Mouse (Mus musculus) layer of hippocampus, adult 2 months (tissue): ENCODE measurements around the gene As3mt. TPM values are rescaled to one million over a fixed set of nuclear protein-coding genes. Genes with fewer than 3 reads are reported as not detected.

Experiments
- DNase-seq, 2 experiments: peaks; one replicate each; pipeline ENCODE4 v3.0.0; 2022; ENCODE audit warnings: low spot score in 2 of 2
- H3K27ac ChIP-seq: fragments of 200-600 bp; 2 replicates; pipeline ENCODE4 v1.8.1; 2022
- H3K4me3 ChIP-seq: fragments of 200-600 bp; 2 replicates; pipeline ENCODE4 v1.8.1; 2022; ENCODE audit warnings: mild to moderate bottlenecking
- CTCF ChIP-seq: fragments of 200-600 bp; conservative IDR thresholded peaks from 2 replicates; pipeline ENCODE4 v1.8.1; 2022; ENCODE audit warnings: antibody characterized with exemption, mild to moderate bottlenecking, moderate library complexity
- long read RNA-seq, 2 experiments: library from polyadenylated mRNA; stranded (forward); transcript quantifications; one replicate each; pipeline ENCODE4 v2.0.0; 2021; ENCODE audit warnings: borderline mapping rate in 2 of 2
- total RNA-seq, 2 experiments: library from RNA; stranded (reverse); gene quantifications; 2 replicates each; pipeline ENCODE4 v1.2.3; 2021

As3mt gene
- 10 to 100 TPM; 23.1 to 25.2 TPM for total RNA-seq
- long read RNA-seq, experiment 1, transcript As3mt-201 (11 exons, 1,736 nt) = major isoform, 6 of 12 reads
- long read RNA-seq, experiment 1, partial matches to known transcripts = 2 of 12 reads
- long read RNA-seq, experiment 1, other reads (novel, unspliced or antisense) = 4 of 12 reads
- long read RNA-seq, experiment 2, transcript As3mt-201 (11 exons, 1,736 nt) = major isoform, 12 of 23 reads
- long read RNA-seq, experiment 2, partial matches to known transcripts = 5 of 23 reads
- long read RNA-seq, experiment 2, other reads (novel, unspliced or antisense) = 6 of 23 reads

DNA sequence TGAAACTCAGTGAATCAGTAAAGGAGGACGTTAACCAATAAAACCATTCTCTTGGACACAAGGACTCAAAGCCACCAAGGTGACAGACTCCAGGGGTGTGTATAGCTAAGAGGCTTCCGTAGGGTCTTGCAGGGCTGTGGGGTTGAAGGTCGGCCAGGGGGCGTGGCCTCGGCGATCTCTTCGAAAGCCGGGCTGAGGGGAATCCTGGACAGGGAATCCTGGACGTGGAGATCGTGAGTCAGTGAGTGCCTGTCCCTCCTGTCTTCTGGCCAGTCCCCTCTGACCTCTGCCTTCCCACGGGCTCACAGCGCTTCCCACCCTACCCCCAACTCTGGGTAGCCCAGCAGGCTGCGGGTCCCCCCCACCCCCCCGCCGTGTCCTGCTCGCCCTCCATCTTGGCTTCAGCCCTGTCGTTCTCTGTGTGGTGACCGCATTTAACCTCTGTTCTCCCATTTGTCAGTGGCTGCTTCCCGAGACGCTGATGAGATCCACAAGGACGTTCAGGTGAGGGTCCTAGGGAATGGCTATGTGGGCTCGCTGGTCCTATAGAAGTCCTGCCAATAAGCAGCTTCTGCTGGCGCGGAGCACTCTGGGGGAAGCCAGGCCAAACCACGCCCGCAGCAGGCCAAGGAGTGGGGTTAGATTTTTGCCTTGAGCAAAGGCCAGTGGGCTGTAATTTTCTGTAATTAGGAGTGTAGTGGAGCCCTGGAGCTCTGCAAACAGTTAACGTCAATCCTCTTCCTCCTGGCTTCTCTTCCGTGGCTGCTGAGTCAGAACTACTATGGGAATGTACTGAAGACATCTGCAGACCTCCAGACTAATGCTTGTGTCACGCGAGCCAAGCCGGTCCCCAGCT, at the start of gene As3mt:
Gene As3mt, plus strand, starts transcription at position 163 of the 856 bp plus-strand sequence.
- DNase-seq = peak in 1 of 2 experiments; percentile 46
- TF ChIP-seq CTCF = no peak
- Histone ChIP-seq H3K27ac (peak within 1 kb of the TSS; percentile 79), H3K4me3 (peak within 1 kb of the TSS; percentile 60)

DNA sequence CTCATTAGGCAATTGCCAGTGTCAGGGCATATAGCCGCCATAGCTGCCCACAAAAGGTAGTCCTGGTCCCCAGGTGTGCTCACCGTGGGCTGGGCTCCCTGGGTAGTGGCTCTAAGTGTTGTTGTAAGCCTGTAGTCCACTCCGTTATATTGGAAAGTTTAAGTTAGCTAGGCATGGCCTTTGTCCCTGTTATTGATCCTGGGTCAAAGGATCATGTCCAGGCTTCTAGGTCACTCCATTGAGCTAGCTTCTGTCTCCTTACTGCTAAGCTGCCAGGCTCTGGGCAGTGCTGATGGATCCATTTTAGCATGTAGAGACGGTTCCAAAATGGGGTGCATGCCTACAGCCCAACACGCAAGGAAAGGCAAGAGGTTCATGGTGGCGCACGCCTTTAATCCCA, 48.9 kb upstream of the As3mt start:
- DNase-seq = no peak
- Histone ChIP-seq H3K27ac (no peak overlapping the region), H3K4me3 (no peak overlapping the region)
- no peak for TF ChIP-seq CTCF

DNA sequence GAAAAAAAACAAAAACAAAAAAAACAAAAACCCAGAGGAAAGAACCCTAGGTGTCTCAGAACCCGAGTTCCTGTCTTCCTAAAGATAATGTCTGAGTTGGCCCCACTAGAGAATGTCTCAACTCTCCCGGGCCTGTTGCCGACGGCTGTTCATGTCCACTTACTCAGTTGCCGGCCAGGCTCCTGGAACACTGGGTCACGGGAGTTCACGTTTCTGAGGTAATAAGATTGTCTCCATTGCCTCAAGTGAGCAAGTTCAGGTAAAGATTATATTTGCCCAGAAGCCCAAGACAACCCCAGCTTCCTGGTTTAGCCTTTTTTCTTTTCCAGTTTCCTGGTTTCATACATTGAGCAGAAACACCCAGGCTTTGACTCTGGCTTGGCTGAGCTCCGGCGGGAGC, 48.4 kb upstream of the As3mt start:
- DNase-seq = no peak
- no peak for TF ChIP-seq CTCF
- Histone ChIP-seq H3K4me3 (no peak overlapping the region), H3K27ac (no peak overlapping the region)

DNA sequence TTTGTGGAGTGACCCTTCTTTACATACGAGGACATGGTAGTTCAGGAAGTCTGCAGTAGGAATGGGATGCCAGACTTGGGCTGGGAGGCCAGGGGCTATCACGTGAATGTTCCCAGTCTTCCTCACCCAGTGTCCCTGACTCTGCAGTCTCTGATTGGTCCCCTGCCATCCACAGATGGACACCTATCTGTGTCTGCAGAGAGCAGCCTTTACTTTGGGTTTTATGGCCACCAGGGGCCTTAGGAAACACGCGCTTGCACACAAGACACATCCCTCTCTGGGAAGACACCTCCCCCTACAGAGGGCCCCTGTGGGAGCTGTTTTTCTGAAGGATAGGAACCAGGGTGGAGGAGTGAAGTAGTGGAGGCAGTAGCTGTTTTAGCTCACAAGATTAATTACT, 45.7 kb upstream of the As3mt start:
- Histone ChIP-seq H3K27ac (no peak overlapping the region), H3K4me3 (no peak overlapping the region)
- TF ChIP-seq CTCF = no peak
- no peak for DNase-seq

DNA sequence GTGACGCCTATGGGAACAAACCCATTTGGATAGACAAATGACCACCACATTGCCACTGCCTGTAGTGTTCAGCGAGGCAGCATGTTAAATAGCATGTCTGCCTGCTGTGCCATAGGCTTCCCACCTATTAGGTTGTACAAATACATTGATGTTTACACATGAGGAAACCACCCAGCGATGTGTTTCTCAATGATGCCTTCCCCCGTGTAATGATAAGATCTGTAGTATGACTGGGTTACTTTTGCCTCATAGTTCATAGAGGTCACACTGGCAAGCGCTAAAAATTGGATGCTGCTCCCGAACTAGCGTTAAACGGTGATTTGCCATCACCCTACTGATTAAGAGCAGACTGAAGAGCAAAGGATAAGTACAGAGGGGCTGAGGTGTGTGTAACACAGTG, 45.0 kb upstream of the As3mt start:
- no peak for TF ChIP-seq CTCF
- H3K27ac ChIP-seq = no peak overlapping the region
- DNase-seq = no peak
- no peak overlapping the region for H3K4me3 ChIP-seq

DNA sequence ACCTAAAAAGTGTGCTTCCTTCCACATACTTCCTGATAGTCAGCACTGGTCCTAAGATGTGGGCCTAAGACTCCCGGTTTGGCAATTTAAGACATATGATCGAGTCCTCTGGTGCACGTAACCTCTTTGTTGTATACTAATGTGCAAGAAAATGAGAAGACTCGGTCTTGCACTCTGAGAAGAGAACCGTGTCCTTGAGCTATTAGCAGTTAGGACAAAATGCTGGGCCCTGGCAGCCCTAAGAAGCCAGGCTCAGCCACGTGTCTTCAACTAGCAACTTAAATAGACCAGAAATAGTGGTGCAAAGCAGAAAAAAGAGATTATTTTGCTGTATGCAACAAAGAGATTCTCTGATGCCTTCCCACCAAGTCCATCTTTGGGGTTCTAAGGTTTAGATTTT, 44.5 kb upstream of the As3mt start:
- no peak for DNase-seq
- no peak overlapping the region for H3K4me3 ChIP-seq
- no peak overlapping the region for H3K27ac ChIP-seq
- no peak for TF ChIP-seq CTCF

DNA sequence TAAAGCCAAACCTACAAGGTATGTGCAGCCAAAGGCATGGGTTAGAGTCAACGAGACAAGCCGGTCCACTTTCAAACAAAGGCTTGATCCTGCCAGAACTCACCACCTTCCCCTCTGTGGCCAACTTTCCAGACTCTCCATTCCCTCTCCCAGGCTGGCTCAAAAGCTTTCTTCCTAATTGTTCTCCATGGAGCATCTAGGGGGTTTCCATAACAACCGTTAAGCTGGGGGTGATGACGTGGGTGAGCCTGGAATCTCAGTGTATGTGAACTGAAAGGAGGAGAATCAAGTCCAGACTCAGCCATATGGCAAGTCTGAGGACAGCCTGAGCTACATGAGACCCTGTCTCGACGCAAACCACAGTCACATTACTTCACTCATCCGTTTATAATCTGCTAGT, 41.8 kb upstream of the As3mt start:
- TF ChIP-seq CTCF = no peak
- Histone ChIP-seq H3K27ac (no peak overlapping the region), H3K4me3 (no peak overlapping the region)
- DNase-seq = peak; percentile 14 to 51

DNA sequence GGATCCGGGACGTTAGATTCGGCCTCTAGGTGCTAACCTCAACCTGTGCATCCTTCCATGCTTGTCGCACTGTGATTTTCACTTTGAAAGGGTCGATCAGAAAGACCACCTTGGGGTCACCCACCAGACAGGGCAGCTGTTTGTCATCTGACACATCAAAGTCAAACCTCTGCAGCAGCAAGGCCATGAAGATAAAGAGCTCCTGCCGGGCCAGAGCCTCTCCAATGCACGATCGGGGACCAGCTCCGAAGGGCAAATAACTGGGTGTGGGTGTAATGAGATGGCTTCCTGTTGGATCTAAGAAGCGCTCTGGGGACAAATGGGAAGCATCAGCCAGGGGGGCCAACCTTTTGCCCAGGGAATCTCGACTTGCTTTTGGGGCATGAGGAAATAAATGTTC, 40.0 kb upstream of the As3mt start:
- Histone ChIP-seq H3K27ac (no peak overlapping the region), H3K4me3 (no peak overlapping the region)
- no peak for DNase-seq
- no peak for TF ChIP-seq CTCF

DNA sequence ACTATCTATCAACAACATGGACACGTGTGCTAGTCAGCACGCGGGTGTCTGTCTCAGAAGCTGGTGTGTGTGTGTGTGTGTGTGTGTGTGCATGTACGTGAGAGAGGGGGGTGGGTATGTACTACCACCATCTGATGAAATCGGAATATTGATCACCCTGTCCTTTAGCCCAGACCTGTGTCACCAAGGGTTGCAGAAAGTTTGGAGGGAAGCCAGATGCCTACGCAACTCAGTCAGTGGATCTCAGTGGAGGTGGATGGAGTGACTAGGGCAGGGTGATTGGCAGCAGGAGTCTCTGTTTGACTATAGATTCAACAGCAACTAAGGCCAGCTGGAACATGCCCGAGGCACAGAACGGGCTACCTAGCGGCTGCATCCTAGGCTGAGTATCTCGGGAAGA, 39.0 kb upstream of the As3mt start:
- TF ChIP-seq CTCF = no peak
- DNase-seq = peak in 1 of 2 experiments; percentile 8
- Histone ChIP-seq H3K27ac (no peak overlapping the region), H3K4me3 (no peak overlapping the region)

DNA sequence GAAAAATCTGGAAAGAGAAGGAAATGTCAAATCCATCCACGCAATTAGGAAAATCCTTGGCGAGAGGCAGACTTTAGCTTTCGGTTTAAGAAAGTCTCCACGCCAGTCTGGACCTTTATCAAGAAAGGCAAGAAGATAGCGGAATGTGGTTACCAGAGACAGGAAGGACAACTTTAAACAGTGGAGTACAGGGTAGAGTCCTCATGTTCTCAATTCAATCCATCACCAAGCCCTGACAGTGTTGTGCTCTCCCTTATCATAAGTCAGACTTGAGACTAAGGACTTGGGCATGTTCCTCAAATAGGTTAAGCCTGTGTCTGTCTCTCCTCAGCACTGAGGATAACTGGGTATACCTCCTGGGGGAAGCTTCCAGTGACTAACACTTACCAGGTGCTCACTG, 37.5 kb upstream of the As3mt start:
- Histone ChIP-seq H3K4me3 (no peak overlapping the region), H3K27ac (no peak overlapping the region)
- DNase-seq = peak in 1 of 2 experiments; percentile 5
- TF ChIP-seq CTCF = no peak

DNA sequence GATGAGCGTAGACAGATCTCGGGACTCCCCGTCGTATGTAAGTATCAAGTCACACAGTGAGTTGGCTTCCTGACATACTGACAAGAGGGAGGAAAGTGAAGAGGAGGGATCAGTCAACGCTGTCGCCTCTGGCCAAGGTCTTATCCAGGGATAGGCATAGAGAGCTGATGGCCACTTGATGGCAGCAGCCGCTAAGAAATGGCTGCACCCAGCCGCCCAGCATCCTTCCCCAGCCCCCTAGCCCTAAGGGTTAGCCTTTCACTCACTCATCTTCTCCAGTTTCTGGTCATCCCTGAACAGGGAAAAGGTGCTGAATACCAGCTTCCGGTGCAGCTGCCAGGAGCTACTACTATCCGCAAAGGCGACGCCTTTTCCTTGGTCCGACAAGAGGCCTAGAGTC, 36.6 kb upstream of the As3mt start:
- Histone ChIP-seq H3K4me3 (no peak overlapping the region), H3K27ac (no peak overlapping the region)
- TF ChIP-seq CTCF = peak; percentile 94
- peak; percentile 36 to 68 for DNase-seq

DNA sequence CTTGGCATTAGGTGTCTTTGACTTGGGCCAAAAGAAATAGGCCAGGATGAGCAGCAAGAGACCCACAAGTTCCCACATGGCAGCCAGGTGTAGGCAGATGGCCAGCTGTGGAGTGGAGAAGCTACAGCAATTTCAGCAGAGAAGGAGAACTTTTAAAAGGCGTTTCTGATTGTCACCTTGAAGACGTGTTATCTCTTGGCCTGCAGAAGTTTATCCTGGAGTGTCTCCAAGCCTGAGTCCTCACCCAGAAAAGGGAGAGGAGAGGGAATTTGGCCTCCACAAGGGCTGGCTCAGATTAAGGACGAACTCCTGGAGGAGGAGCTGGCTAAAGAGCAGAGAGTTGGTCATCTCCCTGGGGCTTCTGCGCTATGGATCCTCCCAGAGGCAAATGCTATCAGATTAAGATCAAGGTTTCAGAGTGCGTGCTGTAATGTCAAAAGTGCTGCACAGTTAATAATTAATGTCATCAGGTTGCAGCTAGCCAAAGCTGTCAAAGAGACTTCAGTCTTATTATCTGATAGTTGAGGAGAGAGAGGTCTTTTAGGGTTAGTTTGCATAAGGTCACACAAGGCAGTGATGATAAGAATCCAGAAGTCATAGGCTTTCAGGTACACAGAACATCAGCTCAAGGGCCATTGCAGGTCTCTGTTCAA, 34.4 kb upstream of the As3mt start, which contains the start of gene Cyp17a1:
Gene Cyp17a1, minus strand, starts transcription at position 407 of the 653 bp plus-strand sequence.
- H3K4me3 ChIP-seq = no peak within 1 kb of the TSS
- H3K27ac ChIP-seq = no peak within 1 kb of the TSS
- DNase-seq = no peak
- no peak for TF ChIP-seq CTCF

DNA sequence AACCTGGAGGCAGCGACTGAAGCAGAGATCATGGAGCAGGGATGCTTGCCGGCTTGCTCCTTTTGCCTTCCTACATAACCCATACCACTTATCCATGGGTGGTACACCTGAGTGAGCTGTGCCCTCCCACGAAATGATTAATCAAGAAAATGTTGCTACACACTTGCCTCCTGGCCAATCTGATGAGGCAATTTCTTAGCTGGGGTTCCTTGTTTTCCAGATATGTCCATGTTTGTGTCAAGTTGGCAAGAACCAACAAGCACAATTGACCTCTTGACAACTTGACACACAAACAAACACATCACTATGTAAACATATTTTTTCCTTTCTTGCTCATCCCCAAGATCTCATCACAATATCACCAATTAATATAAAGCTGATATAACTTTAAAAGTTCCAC, 31.6 kb upstream of the As3mt start:
- Histone ChIP-seq H3K27ac (no peak overlapping the region), H3K4me3 (no peak overlapping the region)
- DNase-seq = no peak
- TF ChIP-seq CTCF = no peak
